Mouse (Mus musculus) spleen, adult 2 months (tissue): Measurements from ENCODE around the gene Smim13. TPM values are rescaled to one million over a fixed set of nuclear protein-coding genes. Genes with fewer than 3 reads are reported as not detected.
"Not testable (repeated sequence)": the region's sequence is repeated elsewhere in the genome, so short reads cannot be mapped to it uniquely, and the experiment has no call there.

Experiments
- DNase-seq, 2 experiments: peaks; one replicate each; pipeline versions ENCODE4 v3.0.0 to v3.0.0-alpha.2; 2012 to 2021; ENCODE audit warnings: low spot score in 2 of 2, low read depth in 1 of 2
- H3K27ac ChIP-seq: fragments of 200-500 bp; 2 replicates; pipeline ENCODE4 v1.5.1; 2012; ENCODE audit warnings: low read length, inconsistent platforms; ENCODE audit not compliant: insufficient read depth
- H3K27me3 ChIP-seq: fragments of 200-500 bp; 2 replicates; pipeline ENCODE4 v1.6.1; 2012; ENCODE audit warnings: mild to moderate bottlenecking, moderate library complexity, low read length, inconsistent platforms; ENCODE audit not compliant: control insufficient read depth, insufficient read depth
- H3K36me3 ChIP-seq: fragments of 200-500 bp; 2 replicates; pipeline ENCODE4 v1.6.1; 2012; ENCODE audit warnings: mild to moderate bottlenecking, low read length, inconsistent platforms; ENCODE audit not compliant: control insufficient read depth, insufficient read depth
- H3K4me1 ChIP-seq: fragments of 200-500 bp; 2 replicates; pipeline ENCODE4 v1.6.1; 2011; ENCODE audit warnings: inconsistent platforms; ENCODE audit not compliant: control insufficient read depth, insufficient read depth, insufficient read length
- H3K4me3 ChIP-seq: fragments of 200-500 bp; 2 replicates; pipeline ENCODE4 v1.5.1; 2011; ENCODE audit warnings: mild to moderate bottlenecking, inconsistent platforms; ENCODE audit not compliant: insufficient read depth, insufficient read length; ENCODE audit errors: extremely low read depth
- CTCF ChIP-seq: fragments of 200-500 bp; IDR thresholded peaks from 2 replicates; pipeline ENCODE4 v1.5.1; 2011; ENCODE audit warnings: mild to moderate bottlenecking, inconsistent platforms; ENCODE audit not compliant: insufficient read depth, insufficient read length, insufficient replicate concordance; ENCODE audit errors: extremely low read depth
- POLR2A ChIP-seq: fragments of 200-500 bp; IDR thresholded peaks from 2 replicates; pipeline ENCODE4 v1.6.1; 2011; ENCODE audit warnings: low read depth, low read length, inconsistent platforms
- WGBS: fragments of 180-500 bp; shearing (Covaris S2); methylation state at CpG from one replicate; pipeline ENCODE4 v1.1.7; 2018; 5-methylcytosine and 5-hydroxymethylcytosine counted together
- polyA plus RNA-seq: library from polyadenylated mRNA; depleted of rRNA; stranded (reverse); fragments of >200 nt; gene quantifications from 2 replicates; pipeline ENCODE4 v1.2.3, GENCODE M21; 2012

Gene Smim13
- polyA plus RNA-seq, 1 experiment = 2.2 TPM

- Histone ChIP-seq H3K36me3 (no peaks in the 10 kb centered on the region), H3K4me1 (no peaks in the 10 kb centered on the region), H3K27ac (no peak overlapping the region), H3K4me3 (no peak overlapping the region), H3K27me3 (no peaks in the 10 kb centered on the region)
- 79% methylated on average over 10 of the region's 10 CpGs for WGBS
- DNase-seq = no peak
- TF ChIP-seq POLR2A = no peak
- TF ChIP-seq CTCF = no peak
These were observed 11.4 kb upstream of the Smim13 start for GRCm38 (mm10) chr13:41238035-41238804.

GRCm38 (mm10) chr13:41238805-41239130 lies 10.9 kb upstream of the Smim13 start:
- Histone ChIP-seq H3K27me3 (no peaks in the 10 kb centered on the region), H3K4me1 (no peaks in the 10 kb centered on the region), H3K36me3 (no peaks in the 10 kb centered on the region), H3K27ac (no peak overlapping the region), H3K4me3 (no peak overlapping the region)
- 5% methylated on average over 5 of the region's 5 CpGs for WGBS
- TF ChIP-seq POLR2A (no peak), CTCF (no peak)
- peak in 1 of 2 experiments; percentile 44 for DNase-seq

- no peaks in the 10 kb centered on the region for H3K27me3 ChIP-seq
- H3K36me3 ChIP-seq = no peaks in the 10 kb centered on the region
- H3K4me1 ChIP-seq = no peaks in the 10 kb centered on the region
- no peak overlapping the region for H3K27ac ChIP-seq
- 17% methylated on average over 2 of the region's 2 CpGs for WGBS
- no peak overlapping the region for H3K4me3 ChIP-seq
- DNase-seq = no peak
- TF ChIP-seq CTCF = no peak
- no peak for TF ChIP-seq POLR2A
These were observed 8.1 kb upstream of the Smim13 start for GRCm38 (mm10) chr13:41241557-41241956.

GRCm38 (mm10) chr13:41244306-41244830 lies 5.3 kb upstream of the Smim13 start:
- WGBS = 31% methylated on average over 6 of the region's 6 CpGs
- no peak for DNase-seq
- Histone ChIP-seq H3K4me1 (no peaks in the 10 kb centered on the region), H3K27ac (no peak overlapping the region), H3K36me3 (no peaks in the 10 kb centered on the region), H3K4me3 (no peak overlapping the region), H3K27me3 (no peaks in the 10 kb centered on the region)
- TF ChIP-seq POLR2A = no peak
- TF ChIP-seq CTCF = no peak

GRCm38 (mm10) chr13:41248751-41249520 lies 708 bp upstream of the Smim13 start:
- Histone ChIP-seq H3K4me1 (no peaks in the 10 kb centered on the region), H3K4me3 (peak overlapping the region; percentile 88), H3K27me3 (no peaks in the 10 kb centered on the region), H3K36me3 (no peaks in the 10 kb centered on the region), H3K27ac (no peak overlapping the region)
- TF ChIP-seq POLR2A (no peak), CTCF (no peak)
- 48% methylated on average over 12 of the region's 12 CpGs for WGBS
- DNase-seq = peak; percentile 6 to 42

- no peak for DNase-seq
- H3K4me1 ChIP-seq = no peaks in the 10 kb centered on the region
- TF ChIP-seq POLR2A (no peak), CTCF (0 out of 2 replicates have a peak, but pooled peaks have one; percentile 0)
- H3K27ac ChIP-seq = no peak overlapping the region
- H3K27me3 ChIP-seq = no peaks in the 10 kb centered on the region
- H3K36me3 ChIP-seq = no peaks in the 10 kb centered on the region
- peak overlapping the region; percentile 88 for H3K4me3 ChIP-seq
- 5% methylated on average over 27 of the region's 27 CpGs for WGBS
These were observed 806 bp downstream of the Smim13 start for GRCm38 (mm10) chr13:41250318-41250981.

GRCm38 (mm10) chr13:41251232-41251631 lies 1.6 kb downstream of the Smim13 start:
- not testable (repeated sequence) for H3K36me3 ChIP-seq, H3K27ac ChIP-seq, H3K4me3 ChIP-seq, H3K4me1 ChIP-seq, DNase-seq, H3K27me3 ChIP-seq
- 91% methylated on average over 5 of the region's 5 CpGs for WGBS
